Mouse (Mus musculus): ENCODE measurements around the gene ccdc198.

ccdc198 gene

DNA sequence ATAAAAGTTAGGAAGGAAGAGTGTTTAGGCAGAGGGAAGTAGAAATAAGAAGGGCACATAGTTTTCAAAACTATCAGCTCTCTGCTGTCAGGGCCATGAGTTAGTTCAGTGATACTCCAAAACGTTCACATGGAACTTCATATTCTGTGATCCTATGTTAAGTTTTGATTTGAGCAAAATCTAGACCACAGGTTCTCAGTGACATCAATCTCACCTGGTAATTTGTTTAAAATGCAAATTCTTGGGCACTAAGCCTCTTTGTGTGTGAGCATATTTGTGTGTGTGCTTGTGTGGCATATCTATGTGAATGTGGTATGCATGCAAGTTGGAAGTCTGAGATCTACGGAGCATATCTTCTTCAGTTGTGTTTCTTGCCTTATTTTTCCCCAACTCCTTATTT, 59.0 kb downstream of the ccdc198 start:
- DNase-seq, result no peak

DNA sequence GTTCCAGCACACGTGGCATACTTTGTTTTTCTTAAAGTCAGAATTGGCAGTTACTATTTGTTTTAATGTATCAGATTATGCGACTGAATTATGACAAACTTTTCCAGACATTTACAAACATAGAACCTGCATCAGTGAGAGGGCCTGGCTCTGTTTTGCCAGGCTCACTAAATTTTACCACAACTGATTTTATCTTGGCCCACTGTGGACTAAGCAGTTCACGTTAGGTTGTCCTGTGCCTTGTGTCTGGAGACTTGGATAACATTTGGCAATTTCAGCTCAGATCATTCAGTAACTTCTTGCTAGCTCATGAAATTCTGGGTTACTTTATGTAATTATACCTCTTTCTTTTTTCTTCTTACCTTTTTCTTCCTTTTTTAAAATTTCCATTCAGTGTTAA, 65.5 kb downstream of the ccdc198 start:
- DNase-seq, result no peak

DNA sequence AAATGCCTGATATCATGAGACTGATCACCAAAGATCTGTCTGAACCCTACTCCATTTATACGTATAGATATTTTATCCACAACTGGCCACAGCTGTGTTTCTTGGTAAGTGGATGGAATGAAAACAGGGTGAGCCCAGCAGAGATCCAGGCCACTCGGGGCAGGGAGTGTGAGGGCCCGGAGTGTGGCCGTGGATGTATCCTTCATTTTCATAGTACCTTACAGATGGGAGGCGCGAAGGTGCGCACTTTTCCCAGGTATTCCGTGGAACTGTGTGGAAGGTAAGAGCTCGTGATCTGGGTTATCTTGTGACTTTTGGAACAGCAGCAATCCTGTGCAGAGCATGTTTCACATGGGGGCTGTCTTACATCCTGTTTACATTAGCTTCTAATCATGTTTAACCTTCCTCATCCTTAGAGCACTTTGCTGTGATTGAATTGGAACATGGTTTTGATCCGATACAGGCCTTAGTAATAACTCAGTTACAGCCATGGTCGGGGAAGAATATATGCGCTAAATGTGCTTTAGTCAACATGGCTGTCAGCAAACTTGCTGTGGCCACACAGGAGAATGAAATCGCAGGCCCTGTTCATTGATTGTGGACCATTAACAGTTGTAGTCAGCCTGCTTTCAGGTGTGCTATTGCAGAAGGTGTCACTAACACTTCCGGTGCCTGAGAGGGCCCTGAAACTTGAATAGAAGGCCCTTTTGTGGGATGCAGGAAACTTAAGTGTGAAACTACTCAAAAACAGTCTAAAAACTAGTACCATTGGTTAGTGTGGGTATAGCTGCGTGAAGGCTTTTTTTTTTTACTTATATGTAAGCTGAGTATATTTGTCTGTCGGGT, 71.8 kb downstream of the ccdc198 start:
- peak in 1 of 2 experiments; percentile 14 for DNase-seq

DNA sequence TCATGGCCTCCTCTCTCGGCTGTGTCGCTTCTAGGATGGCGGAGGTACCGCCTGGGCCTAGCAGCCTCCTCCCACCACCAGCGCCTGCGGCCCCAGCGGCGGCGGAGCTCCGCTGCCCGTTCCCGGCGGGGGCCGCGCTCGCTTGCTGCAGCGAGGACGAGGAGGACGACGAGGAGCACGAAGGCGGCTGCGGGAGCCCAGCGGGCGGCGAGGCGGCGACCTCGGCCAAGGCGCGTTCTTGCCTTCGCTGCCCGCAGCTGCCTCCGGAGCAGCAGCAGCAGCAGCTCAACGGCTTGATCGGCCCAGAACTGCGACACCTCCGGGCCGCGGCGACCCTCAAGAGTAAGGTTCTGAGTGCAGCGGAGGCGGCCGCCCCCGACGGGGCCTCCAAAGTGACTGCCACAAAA, 72.7 kb downstream of the ccdc198 start:
- DNase-seq, result peak; percentile 45 to 65

DNA sequence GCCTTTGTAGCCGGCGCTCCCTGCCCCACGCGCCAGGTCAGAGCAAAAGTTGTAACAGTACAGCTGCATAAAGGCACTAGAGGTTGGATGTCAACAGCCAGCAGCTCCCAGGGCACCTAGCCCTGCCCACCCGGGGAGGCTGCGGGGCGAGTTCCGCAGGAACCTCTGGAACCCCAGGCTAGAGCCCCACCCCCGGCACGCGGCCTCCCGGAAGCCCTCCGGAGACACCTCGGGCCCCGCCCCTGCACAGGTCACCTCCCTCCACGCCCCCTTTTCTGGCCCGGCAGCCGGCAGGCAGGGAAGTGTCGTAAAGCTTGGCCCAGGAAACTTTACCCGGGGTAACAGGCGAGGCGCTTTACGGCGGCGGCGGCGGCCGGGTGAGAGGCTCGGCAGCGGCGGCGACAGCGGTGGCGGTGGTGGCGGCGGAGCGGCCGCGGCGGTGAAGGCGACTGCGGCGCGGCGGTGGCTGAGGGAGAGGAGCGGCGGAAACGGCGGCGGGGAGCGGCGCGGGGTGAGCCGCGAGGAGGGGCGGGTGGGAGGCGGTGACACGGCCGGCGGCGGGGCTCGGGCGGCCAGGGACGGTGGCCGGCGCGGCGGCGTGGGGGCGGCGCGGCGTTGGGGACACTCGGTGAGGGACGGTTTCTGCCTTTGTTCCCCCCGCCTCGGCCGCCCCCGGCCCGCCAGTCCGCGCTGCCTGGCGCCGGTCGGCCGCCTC, 73.2 kb downstream of the ccdc198 start, which contains the start of gene Naa30:
TSS of gene Naa30 (plus strand) at position 360 of the 715 bp plus-strand sequence.
- DNase-seq, result peak; percentile 99

DNA sequence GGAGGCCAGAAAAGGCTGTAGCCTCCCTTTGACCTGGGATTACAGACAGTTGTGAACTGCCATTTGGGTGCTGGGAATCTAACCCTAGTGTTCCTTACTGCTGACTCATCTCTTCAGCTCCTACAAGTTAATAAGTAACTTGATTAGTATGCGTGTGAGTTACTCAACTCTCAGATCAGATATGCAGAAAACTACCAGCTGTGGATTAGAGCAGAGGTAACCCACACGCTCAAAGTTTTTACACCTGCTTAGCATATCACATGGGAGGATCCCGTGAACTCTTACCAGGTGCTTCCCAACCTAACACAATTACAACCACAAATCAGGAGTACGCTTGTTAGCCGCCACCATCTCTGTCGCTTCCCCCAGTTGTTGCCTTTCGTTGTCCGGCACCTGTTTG, 74.0 kb downstream of the ccdc198 start:
- peak; percentile 10 to 13 for DNase-seq
